Mouse (Mus musculus): Measurements from ENCODE around the gene Krt7. TPM values are rescaled to one million over a fixed set of nuclear protein-coding genes. Genes with fewer than 3 reads are reported as not detected.
A peak's percentile ranks its signal among the peaks of the same experiment; 100 is the strongest.

Krt7 gene
- polyA plus RNA-seq (2012; rRNA removed) (13.8 and 19.3 TPM in 2 replicates), polyA plus RNA-seq (2014; fragmentation: Nextera tagmentation; extraction: Ambion mirVana) (26.7 and 29.7 TPM in 2 replicates)

DNA sequence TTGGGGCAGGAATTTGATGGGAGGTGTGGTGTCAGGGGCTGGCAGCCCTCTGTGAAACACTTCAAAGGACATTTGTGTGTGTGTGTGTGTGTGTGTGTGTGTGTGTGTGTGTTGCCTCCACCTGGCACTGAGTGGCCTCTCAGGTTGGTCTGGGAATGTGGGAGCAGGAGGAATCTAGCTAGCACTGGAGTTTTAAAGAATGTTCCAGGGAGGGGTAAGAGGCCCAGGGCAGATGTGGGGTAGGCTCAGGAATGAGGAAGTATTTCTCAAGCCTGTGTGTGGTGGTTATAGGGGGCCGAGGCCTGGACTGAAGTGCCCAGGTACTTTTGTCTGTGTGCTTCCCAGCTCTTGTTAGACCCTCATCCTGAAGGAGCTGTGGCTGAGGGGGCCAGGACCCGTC, at the start of gene Krt7:
Gene Krt7 (plus strand): TSS at position 269 of the 400 bp plus-strand sequence.
- 0 out of 2 replicates have a peak within 1 kb of the TSS, but pooled peaks have one; percentile 14 for H3K9ac ChIP-seq (ENCODE audit: low read depth, low read length, severe bottlenecking)
- WGBS, result 29% methylated on average over 2 of the region's 2 CpGs

GRCm38 (mm10) chr15:101362393-101363010, 48.3 kb upstream of the Krt7 start:
- TF ChIP-seq POLR2A (IDR thresholded peaks at IDR 0.05; ENCODE audit: borderline replicate concordance, extremely low read depth, insufficient read depth, insufficient read length), result no peak
- Histone ChIP-seq H3K4me2 (replicated peaks; ENCODE audit: low read depth, low read length, severe bottlenecking) (no peak overlapping the region), H3K4me1 (ENCODE audit: control insufficient read depth, insufficient read depth, low read length) (peaks cover 5% of the 10 kb centered on the region; the same call in 1 of the 2 replicates), H3K36me3 (ENCODE audit: control insufficient read depth, insufficient read depth, low read length) (no peaks in the 10 kb centered on the region), H3K9ac (ENCODE audit: low read depth, low read length, severe bottlenecking) (no peak overlapping the region), H3K27me3 (ENCODE audit: control insufficient read depth, insufficient read depth, low read length) (no peaks in the 10 kb centered on the region), H3K9me3 (ENCODE audit: control insufficient read depth, low read length) (no peaks in the 10 kb centered on the region), H3K27ac (replicated peaks; ENCODE audit: low read depth, low read length) (no peak overlapping the region), H3K4me3 (replicated peaks; ENCODE audit: low read length) (no peak overlapping the region)
- 58% methylated on average over 4 of the region's 4 CpGs for WGBS
- DNase-seq (ENCODE audit: low spot score) (no peak), ATAC-seq (ENCODE audit: low FRiP score, low read depth) (no peak)

More for the DNA sequence above, at the start of gene Krt7:
- Histone ChIP-seq H3K4me3 (replicated peaks; ENCODE audit: low read length) (no peak within 1 kb of the TSS), H3K27ac (replicated peaks; ENCODE audit: low read depth, low read length) (0 out of 2 replicates have a peak within 1 kb of the TSS, but pooled peaks have one; percentile 10), H3K9me3 (ENCODE audit: control insufficient read depth, low read length) (no peaks in the 10 kb centered on the region), H3K4me1 (ENCODE audit: control insufficient read depth, insufficient read depth, low read length) (peaks cover 11% of the 10 kb centered on the region; the same call in 1 of the 2 replicates), H3K27me3 (ENCODE audit: control insufficient read depth, insufficient read depth, low read length) (peaks cover 13% of the 10 kb centered on the region), H3K36me3 (ENCODE audit: control insufficient read depth, insufficient read depth, low read length) (no peaks in the 10 kb centered on the region), H3K4me2 (replicated peaks; ENCODE audit: low read depth, low read length, severe bottlenecking) (no peak within 1 kb of the TSS; the same call in 1 of the 2 replicates)
- no peak for ATAC-seq (ENCODE audit: low FRiP score, low read depth)
- DNase-seq (ENCODE audit: low spot score), result peak; percentile 24
- TF ChIP-seq POLR2A (IDR thresholded peaks at IDR 0.05; ENCODE audit: borderline replicate concordance, extremely low read depth, insufficient read depth, insufficient read length), result no peak

- Histone ChIP-seq H3K4me1 (ENCODE audit: control insufficient read depth, insufficient read depth, low read length) (peaks cover 8% of the 10 kb centered on the region), H3K4me3 (replicated peaks; ENCODE audit: low read length) (no peak overlapping the region), H3K36me3 (ENCODE audit: control insufficient read depth, insufficient read depth, low read length) (no peaks in the 10 kb centered on the region), H3K9ac (ENCODE audit: low read depth, low read length, severe bottlenecking) (no peak overlapping the region), H3K4me2 (replicated peaks; ENCODE audit: low read depth, low read length, severe bottlenecking) (no peak overlapping the region), H3K27ac (replicated peaks; ENCODE audit: low read depth, low read length) (no peak overlapping the region), H3K27me3 (ENCODE audit: control insufficient read depth, insufficient read depth, low read length) (no peaks in the 10 kb centered on the region), H3K9me3 (ENCODE audit: control insufficient read depth, low read length) (no peaks in the 10 kb centered on the region)
- ATAC-seq (ENCODE audit: low FRiP score, low read depth) (no peak), DNase-seq (ENCODE audit: low spot score) (no peak)
- no peak for TF ChIP-seq POLR2A (IDR thresholded peaks at IDR 0.05; ENCODE audit: borderline replicate concordance, extremely low read depth, insufficient read depth, insufficient read length)
- WGBS, result 69% methylated on average over 6 of the region's 6 CpGs
Measured at GRCm38 (mm10) chr15:101363933-101364332, 46.9 kb upstream of the Krt7 start.

GRCm38 (mm10) chr15:101364425-101364824, 46.4 kb upstream of the Krt7 start:
- Histone ChIP-seq H3K4me3 (replicated peaks; ENCODE audit: low read length) (no peak overlapping the region), H3K27me3 (ENCODE audit: control insufficient read depth, insufficient read depth, low read length) (no peaks in the 10 kb centered on the region), H3K9me3 (ENCODE audit: control insufficient read depth, low read length) (no peaks in the 10 kb centered on the region), H3K4me2 (replicated peaks; ENCODE audit: low read depth, low read length, severe bottlenecking) (no peak overlapping the region), H3K27ac (replicated peaks; ENCODE audit: low read depth, low read length) (no peak overlapping the region), H3K36me3 (ENCODE audit: control insufficient read depth, insufficient read depth, low read length) (no peaks in the 10 kb centered on the region), H3K4me1 (ENCODE audit: control insufficient read depth, insufficient read depth, low read length) (peaks cover 13% of the 10 kb centered on the region), H3K9ac (ENCODE audit: low read depth, low read length, severe bottlenecking) (no peak overlapping the region)
- WGBS, result 65% methylated on average over 6 of the region's 6 CpGs
- ATAC-seq (ENCODE audit: low FRiP score, low read depth), result no peak
- TF ChIP-seq POLR2A (IDR thresholded peaks at IDR 0.05; ENCODE audit: borderline replicate concordance, extremely low read depth, insufficient read depth, insufficient read length), result no peak
- DNase-seq (ENCODE audit: low spot score), result no peak

DNA sequence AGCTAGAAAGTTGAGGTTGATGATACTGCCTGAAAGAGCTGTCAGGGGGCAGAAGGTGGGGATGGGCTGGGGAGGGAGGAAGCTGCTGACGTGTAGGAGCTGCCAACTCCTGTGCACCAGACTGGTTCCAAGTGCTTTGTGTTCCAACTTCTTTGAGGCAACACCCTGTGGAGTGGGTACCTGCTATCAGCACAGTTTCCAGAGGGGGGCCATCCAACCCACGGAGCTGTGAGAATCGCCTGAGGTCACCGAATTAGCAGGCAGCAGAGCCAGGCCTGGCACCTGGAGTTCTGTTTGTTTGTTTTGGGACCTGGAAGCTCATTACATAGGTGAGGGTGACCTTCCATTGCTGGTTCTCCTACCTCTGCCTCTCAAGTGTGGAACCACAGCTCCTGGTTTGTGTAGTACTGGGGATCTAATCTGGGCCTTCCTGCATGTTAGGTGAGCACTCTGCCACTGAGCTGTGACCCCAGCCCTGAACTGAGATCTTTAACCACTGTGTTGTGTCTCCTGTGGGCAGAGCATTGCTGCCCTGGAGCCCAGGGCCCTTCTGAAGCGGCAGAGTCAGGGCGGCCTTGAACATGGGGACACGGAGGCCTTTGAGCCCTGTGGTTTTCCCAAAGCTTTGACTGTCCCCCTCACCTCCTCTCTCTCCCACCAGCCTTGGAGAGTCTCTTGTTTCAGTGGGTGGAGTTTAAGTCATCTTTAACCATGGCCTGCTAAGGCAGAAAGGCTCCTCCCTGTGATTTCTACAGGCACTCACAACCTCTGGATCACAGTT, 45.8 kb upstream of the Krt7 start:
- Histone ChIP-seq H3K27me3 (ENCODE audit: control insufficient read depth, insufficient read depth, low read length) (no peaks in the 10 kb centered on the region), H3K9me3 (ENCODE audit: control insufficient read depth, low read length) (no peaks in the 10 kb centered on the region), H3K4me1 (ENCODE audit: control insufficient read depth, insufficient read depth, low read length) (peaks cover 20% of the 10 kb centered on the region), H3K4me3 (replicated peaks; ENCODE audit: low read length) (no peak overlapping the region), H3K36me3 (ENCODE audit: control insufficient read depth, insufficient read depth, low read length) (no peaks in the 10 kb centered on the region), H3K4me2 (replicated peaks; ENCODE audit: low read depth, low read length, severe bottlenecking) (no peak overlapping the region), H3K27ac (replicated peaks; ENCODE audit: low read depth, low read length) (no peak overlapping the region), H3K9ac (ENCODE audit: low read depth, low read length, severe bottlenecking) (no peak overlapping the region)
- no peak for TF ChIP-seq POLR2A (IDR thresholded peaks at IDR 0.05; ENCODE audit: borderline replicate concordance, extremely low read depth, insufficient read depth, insufficient read length)
- no peak for DNase-seq (ENCODE audit: low spot score)
- WGBS, result 71% methylated on average over 7 of the region's 7 CpGs
- no peak for ATAC-seq (ENCODE audit: low FRiP score, low read depth)

All from limb, embryonic 14.5 days (tissue).